Mouse (Mus musculus) ZHBTc4 (cell line): ENCODE data around the gene Olfr835.

Experiments used
- DNase-seq: peaks from one replicate; pipeline ENCODE4 v3.0.0-alpha.2; 2011; ENCODE audit warnings: low read depth, low spot score

Olfr835 gene

DNA sequence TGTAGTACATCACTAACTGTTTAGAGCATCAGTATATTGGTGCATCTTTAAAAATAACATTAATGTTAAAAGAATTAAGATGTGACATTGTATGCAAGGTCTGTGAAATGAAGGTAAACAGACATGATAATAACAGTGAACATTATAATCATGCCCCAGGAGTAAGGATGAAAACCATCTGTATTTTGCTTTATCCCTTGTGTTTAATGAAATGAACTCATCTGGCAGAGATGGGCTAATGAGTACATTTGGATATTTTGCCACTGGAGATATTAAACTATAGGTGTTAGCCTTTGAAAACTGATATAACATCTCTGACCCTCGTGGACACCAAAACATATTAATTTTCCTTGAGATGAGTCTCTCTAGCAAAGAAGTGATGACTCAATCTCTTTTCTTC lies at the start of gene Olfr835:
Gene Olfr835, plus strand, starts transcription at position 301 of the 400 bp plus-strand sequence.
- no peak for DNase-seq

DNA sequence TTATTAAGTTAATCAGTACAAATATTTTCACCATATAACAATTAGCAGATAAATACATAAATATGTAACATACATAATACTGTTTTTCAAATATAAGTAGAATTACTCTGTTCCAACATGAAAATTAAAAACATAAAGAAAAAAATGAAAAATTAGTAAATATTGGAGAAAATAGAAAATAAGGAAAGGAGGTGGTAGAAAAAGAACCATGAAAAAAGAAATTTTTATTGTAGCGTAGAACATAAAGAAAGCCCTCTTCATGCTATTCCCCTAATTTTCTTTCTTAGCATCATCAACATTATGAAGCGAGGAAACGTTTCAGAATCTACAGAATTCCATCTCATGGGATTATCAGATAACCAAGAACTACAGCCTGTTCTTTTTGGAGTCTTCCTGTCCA lies 44.8 kb upstream of the Olfr835 start, which contains the start of gene Olfr834:
Gene Olfr834, plus strand, starts transcription at position 301 of the 400 bp plus-strand sequence.
- no peak for DNase-seq

DNA sequence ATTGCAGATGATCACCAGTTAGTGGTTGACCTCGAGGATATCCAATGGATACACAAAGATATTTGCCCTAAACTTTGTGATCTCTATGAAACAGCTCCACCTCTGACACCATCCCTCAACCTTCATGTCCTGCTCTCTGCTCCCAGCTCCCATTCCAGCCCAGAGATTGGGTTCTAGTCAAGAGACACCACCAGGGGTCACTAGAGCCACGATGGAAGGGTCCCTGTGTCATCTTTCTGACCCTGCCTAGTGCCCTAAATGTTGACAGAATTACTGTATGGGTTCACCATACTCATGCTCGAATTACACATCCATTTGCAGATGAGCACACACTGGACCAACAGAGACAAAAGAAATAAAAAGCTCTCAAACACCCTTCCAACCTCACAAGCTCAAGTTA lies 52.5 kb downstream of the Olfr835 start:
- peak; percentile 65 for DNase-seq
